Mouse (Mus musculus) midbrain, embryonic 14.5 days (tissue): ENCODE results near the gene Iqcf3. TPM values are rescaled to one million over a fixed set of nuclear protein-coding genes. Genes with fewer than 3 reads are reported as not detected.
A peak's percentile ranks its signal among the peaks of the same experiment; 100 is the strongest.
"Not testable (repeated sequence)": the region's sequence is repeated elsewhere in the genome, so short reads cannot be mapped to it uniquely, and the experiment has no call there.

ENCODE experiments used
- ATAC-seq: fragments of 200-750 bp; cut with Nextera tagmentation; 2 replicates; pipeline ENCODE4 v1.8.0; 2017; ENCODE audit warnings: moderate number of reproducible peaks, moderate library complexity; ENCODE audit not compliant: low FRiP score, low TSS enrichment
- DNase-seq: peaks from one replicate; pipeline ENCODE4 v3.0.0-alpha.2; 2015
- H3K27ac ChIP-seq: fragments of 300-500 bp; sonication (generic); replicated peaks from 2 replicates; pipeline ENCODE4 v1.5.1; 2014; ENCODE audit warnings: mild to moderate bottlenecking, low read depth, low read length, moderate library complexity
- H3K27me3 ChIP-seq: fragments of 300-500 bp; sonication (generic); 2 replicates; pipeline ENCODE4 v1.6.1; 2014; ENCODE audit warnings: low read length, control low read depth, mixed read lengths; ENCODE audit not compliant: control insufficient read depth, insufficient read depth
- H3K36me3 ChIP-seq: fragments of 300-500 bp; sonication (generic); 2 replicates; pipeline ENCODE4 v1.6.1; 2014; ENCODE audit warnings: low read length, control low read depth; ENCODE audit not compliant: control insufficient read depth, insufficient read depth
- H3K4me1 ChIP-seq: fragments of 300-500 bp; sonication (generic); 2 replicates; pipeline ENCODE4 v1.6.1; 2014; ENCODE audit warnings: mild to moderate bottlenecking, antibody characterized with exemption, low read length, control low read depth; ENCODE audit not compliant: control insufficient read depth, insufficient read depth
- H3K4me2 ChIP-seq: fragments of 300-500 bp; sonication (generic); 2 replicates; pipeline ENCODE4 v1.6.1; 2014; ENCODE audit warnings: mild to moderate bottlenecking, low read length, moderate library complexity
- H3K4me3 ChIP-seq: fragments of 300-500 bp; sonication (generic); replicated peaks from 2 replicates; pipeline ENCODE4 v1.5.1; 2014; ENCODE audit warnings: low read depth, low read length
- H3K9ac ChIP-seq: fragments of 300-500 bp; sonication (generic); replicated peaks from 2 replicates; pipeline ENCODE4 v1.6.1; 2014; ENCODE audit warnings: mild to moderate bottlenecking, low read length, moderate library complexity
- H3K9me3 ChIP-seq: fragments of 300-500 bp; sonication (generic); 2 replicates; pipeline ENCODE4 v1.6.1; 2016; ENCODE audit warnings: low read length, control low read depth, mixed read lengths; ENCODE audit not compliant: control insufficient read depth
- WGBS: fragments of 180-500 bp; shearing (Covaris S2); extraction: QIAGEN DNeasy Blood & Tissue Kit; methylation state at CpG from one replicate; pipeline ENCODE4 v1.1.7; 2014; 5-methylcytosine and 5-hydroxymethylcytosine counted together
- polyA plus RNA-seq: library from polyadenylated mRNA; unstranded; fragments of >200 nt; fragmentation: Nextera tagmentation; extraction: Ambion mirVana; gene quantifications from 2 replicates; pipeline ENCODE4 v1.2.1, GENCODE M21; 2014

Iqcf3 gene
- polyA plus RNA-seq: not detected in 2 replicates

GRCm38 (mm10) chr9:106561531-106561930 lies at the start of gene Iqcf3:
TSS of gene Iqcf3 (minus strand) at chr9:106561631.
- H3K4me1 ChIP-seq: no peaks in the 10 kb centered on the region
- H3K9ac ChIP-seq: no peak within 1 kb of the TSS
- H3K27ac ChIP-seq: no peak within 1 kb of the TSS
- no peak within 1 kb of the TSS for H3K4me2 ChIP-seq
- H3K27me3 ChIP-seq: no peaks in the 10 kb centered on the region
- no peak for ATAC-seq
- no peaks in the 10 kb centered on the region for H3K9me3 ChIP-seq
- DNase-seq: no peak
- no peak within 1 kb of the TSS for H3K4me3 ChIP-seq
- no peaks in the 10 kb centered on the region for H3K36me3 ChIP-seq
- 99% methylated on average over 5 of the region's 5 CpGs for WGBS

DNA sequence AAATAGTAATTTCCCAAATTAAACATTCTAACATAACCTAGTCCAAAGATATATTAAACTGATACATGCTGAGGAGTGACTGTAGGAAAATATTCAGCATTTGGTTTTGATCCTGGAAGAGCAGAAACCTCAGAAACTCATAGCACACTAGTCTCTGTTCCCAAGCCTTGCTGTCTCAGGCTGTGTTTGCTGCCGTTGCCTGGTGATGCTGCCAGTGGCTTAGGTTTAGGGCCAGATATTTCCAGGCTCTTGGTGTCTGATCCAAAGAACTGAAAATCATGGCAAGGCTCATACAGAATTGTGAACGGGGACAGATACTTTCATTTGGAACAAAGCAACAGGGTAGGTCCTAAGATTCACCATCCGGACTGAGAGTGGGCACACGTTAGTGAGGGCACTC lies 49.3 kb upstream of the Iqcf3 start:
- Histone ChIP-seq H3K36me3 (no peaks in the 10 kb centered on the region), H3K27me3 (no peaks in the 10 kb centered on the region), H3K4me1 (no peaks in the 10 kb centered on the region), H3K4me3 (no peak overlapping the region), H3K27ac (no peak overlapping the region), H3K9me3 (no peaks in the 10 kb centered on the region), H3K9ac (no peak overlapping the region), H3K4me2 (no peak overlapping the region)
- WGBS: 83% methylated on average over 4 of the region's 4 CpGs
- no peak for ATAC-seq
- DNase-seq: no peak

DNA sequence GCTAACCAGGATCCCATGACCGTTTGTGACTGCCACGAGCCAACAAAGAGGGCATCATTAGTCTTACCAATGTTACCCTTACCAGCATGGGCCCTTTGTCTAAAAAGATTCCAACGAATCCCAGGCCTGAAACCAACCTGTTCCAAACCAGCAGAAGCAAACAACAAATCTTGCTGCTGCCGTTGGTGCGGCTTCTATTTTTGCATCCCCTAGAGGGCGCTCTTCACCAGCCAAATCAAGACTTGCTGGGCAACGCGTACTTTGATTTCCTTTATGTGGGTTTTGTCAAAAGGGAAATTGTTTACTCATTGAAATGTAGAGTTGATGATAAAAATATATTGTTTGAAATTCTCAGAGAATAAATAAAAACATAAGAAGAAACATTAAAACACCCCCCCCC lies 39.1 kb upstream of the Iqcf3 start:
- WGBS: 26% methylated on average over 8 of the region's 8 CpGs
- Histone ChIP-seq H3K9me3 (no peaks in the 10 kb centered on the region), H3K4me2 (no peak overlapping the region), H3K27me3 (no peaks in the 10 kb centered on the region), H3K9ac (no peak overlapping the region), H3K4me1 (no peaks in the 10 kb centered on the region), H3K4me3 (no peak overlapping the region), H3K36me3 (no peaks in the 10 kb centered on the region), H3K27ac (no peak overlapping the region)
- ATAC-seq (no peak), DNase-seq (peak; percentile 84)

GRCm38 (mm10) chr9:106598466-106598865 lies 37.0 kb upstream of the Iqcf3 start:
- no peak overlapping the region for H3K9ac ChIP-seq
- no peaks in the 10 kb centered on the region for H3K4me1 ChIP-seq
- H3K4me3 ChIP-seq: no peak overlapping the region
- no peak overlapping the region for H3K27ac ChIP-seq
- H3K36me3 ChIP-seq: no peaks in the 10 kb centered on the region
- 43% methylated on average over 7 of the region's 7 CpGs for WGBS
- H3K27me3 ChIP-seq: no peaks in the 10 kb centered on the region
- H3K9me3 ChIP-seq: no peaks in the 10 kb centered on the region
- no peak for DNase-seq
- H3K4me2 ChIP-seq: no peak overlapping the region
- no peak for ATAC-seq

GRCm38 (mm10) chr9:106595836-106596235 lies 34.4 kb upstream of the Iqcf3 start:
- H3K9me3 ChIP-seq: no peaks in the 10 kb centered on the region
- no peaks in the 10 kb centered on the region for H3K36me3 ChIP-seq
- no peaks in the 10 kb centered on the region for H3K27me3 ChIP-seq
- H3K4me2 ChIP-seq: no peak overlapping the region
- no peak overlapping the region for H3K4me3 ChIP-seq
- no peak overlapping the region for H3K9ac ChIP-seq
- ATAC-seq: no peak
- DNase-seq: no peak
- WGBS: 73% methylated on average over 7 of the region's 7 CpGs
- H3K27ac ChIP-seq: no peak overlapping the region
- no peaks in the 10 kb centered on the region for H3K4me1 ChIP-seq

DNA sequence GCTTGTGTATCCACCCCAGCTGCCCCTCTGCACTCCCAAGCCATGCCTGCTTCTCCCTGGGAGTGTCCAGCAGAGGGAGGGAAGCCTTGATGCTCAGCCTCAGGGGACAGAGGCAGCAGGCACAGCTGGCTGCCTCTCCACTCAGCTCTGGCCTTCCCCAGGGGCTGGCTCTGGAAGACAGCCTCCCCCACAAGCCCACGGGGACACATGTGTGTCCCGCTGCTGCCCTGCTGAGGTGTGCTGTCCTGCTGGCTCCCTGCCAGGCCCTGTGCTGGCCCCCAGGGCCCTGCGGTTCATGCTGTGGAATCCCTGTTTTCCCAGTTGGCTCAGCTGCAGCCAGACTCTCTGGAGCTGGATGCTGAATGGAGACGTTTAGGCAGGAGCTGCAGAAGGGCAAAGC lies 34.0 kb upstream of the Iqcf3 start:
- 15% methylated on average over 4 of the region's 4 CpGs for WGBS
- H3K36me3 ChIP-seq, H3K4me2 ChIP-seq, ATAC-seq, H3K27ac ChIP-seq, H3K9ac ChIP-seq, H3K4me1 ChIP-seq, H3K9me3 ChIP-seq, H3K4me3 ChIP-seq, DNase-seq, H3K27me3 ChIP-seq: not testable (repeated sequence)

GRCm38 (mm10) chr9:106592158-106592557 lies 30.7 kb upstream of the Iqcf3 start:
- no peaks in the 10 kb centered on the region for H3K36me3 ChIP-seq
- DNase-seq: no peak
- no peak overlapping the region for H3K4me3 ChIP-seq
- H3K4me1 ChIP-seq: no peaks in the 10 kb centered on the region
- H3K27me3 ChIP-seq: no peaks in the 10 kb centered on the region
- 94% methylated on average over 5 of the region's 5 CpGs for WGBS
- no peaks in the 10 kb centered on the region for H3K9me3 ChIP-seq
- H3K27ac ChIP-seq: no peak overlapping the region
- H3K4me2 ChIP-seq: no peak overlapping the region
- no peak for ATAC-seq
- H3K9ac ChIP-seq: no peak overlapping the region

- H3K27me3 ChIP-seq: no peaks in the 10 kb centered on the region
- H3K4me3 ChIP-seq: no peak overlapping the region
- DNase-seq: no peak
- no peak overlapping the region for H3K4me2 ChIP-seq
- no peak overlapping the region for H3K27ac ChIP-seq
- 84% methylated on average over 1 of the region's 1 CpGs for WGBS
- no peaks in the 10 kb centered on the region for H3K36me3 ChIP-seq
- H3K4me1 ChIP-seq: no peaks in the 10 kb centered on the region
- no peak for ATAC-seq
- H3K9me3 ChIP-seq: no peaks in the 10 kb centered on the region
- no peak overlapping the region for H3K9ac ChIP-seq
These were observed 21.1 kb upstream of the Iqcf3 start for GRCm38 (mm10) chr9:106582552-106582951.

DNA sequence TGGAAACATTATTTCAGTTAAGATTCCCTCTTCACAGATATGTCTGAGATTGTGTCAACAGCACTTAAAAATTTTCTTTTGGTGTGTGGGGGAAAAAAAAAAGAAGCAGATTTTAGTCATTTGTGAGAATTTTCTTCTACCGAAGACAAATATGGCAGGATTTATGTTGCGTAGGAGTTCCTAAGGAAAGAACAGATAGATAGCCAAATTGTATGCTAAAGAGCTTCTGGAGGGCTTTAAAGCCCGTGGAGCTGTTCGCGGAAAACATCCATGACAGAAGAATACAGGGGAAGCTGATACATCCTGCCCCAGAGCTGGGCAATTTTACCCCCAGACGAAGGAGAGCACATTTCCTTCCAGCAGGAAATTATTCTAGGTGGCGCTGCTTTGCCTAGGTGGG lies 18.6 kb upstream of the Iqcf3 start:
- H3K4me2 ChIP-seq: no peak overlapping the region
- DNase-seq: no peak
- H3K27ac ChIP-seq: no peak overlapping the region
- H3K36me3 ChIP-seq: no peaks in the 10 kb centered on the region
- whole genome bisulfite sequencing: 88% methylated on average over 7 of the region's 7 CpGs
- no peak overlapping the region for H3K4me3 ChIP-seq
- no peak for ATAC-seq
- no peaks in the 10 kb centered on the region for H3K4me1 ChIP-seq
- no peak overlapping the region for H3K9ac ChIP-seq
- no peaks in the 10 kb centered on the region for H3K27me3 ChIP-seq
- no peaks in the 10 kb centered on the region for H3K9me3 ChIP-seq
